Mouse (Mus musculus): ENCODE data around the gene Dcaf15. TPM values are rescaled to one million over a fixed set of nuclear protein-coding genes. Genes with fewer than 3 reads are reported as not detected.

Gene Dcaf15
- total and polyA plus RNA-seq, 3 experiments, result 34.4 to 56.1 TPM; not detected in 1

- DNase-seq (ENCODE audit: low read depth, low spot score), result no peak
- Histone ChIP-seq H3K9ac (ENCODE audit: control insufficient read depth, low read depth, low read length, poor library complexity, severe bottlenecking) (no peak overlapping the region), H3K36me3 (ENCODE audit: control insufficient read depth in 1 of 2, insufficient read depth in 2 of 2, low read length in 2 of 2) (no peaks in the 10 kb centered on the region), H3K4me1 (ENCODE audit: control insufficient read depth in 1 of 2, insufficient read depth in 2 of 2, low read length in 2 of 2) (no peaks in the 10 kb centered on the region), H3K4me3 (ENCODE audit: control insufficient read depth in 1 of 2, insufficient read depth in 1 of 2, low read depth in 2 of 2, low read length in 2 of 2) (no peak overlapping the region), H3K27me3 (ENCODE audit: control insufficient read depth in 1 of 2, insufficient read depth in 2 of 2, low read length in 2 of 2) (no peaks in the 10 kb centered on the region), H3K27ac (ENCODE audit: control insufficient read depth, low read depth, low read length) (no peak overlapping the region), H3K79me2 (ENCODE audit: control insufficient read depth, insufficient read depth, low read length, poor library complexity) (no peaks in the 10 kb centered on the region), H3K9me3 (replicated peaks; ENCODE audit: insufficient read depth, low read length) (no peaks in the 10 kb centered on the region)
- TF ChIP-seq MYC (IDR thresholded peaks at IDR 0.05; ENCODE audit: low read depth, low read length) (no peak), ZNF384 (IDR thresholded peaks at IDR 0.05; ENCODE audit: low read depth, low read length) (no peak), NELFE (IDR thresholded peaks at IDR 0.05; ENCODE audit: low read depth, low read length) (no peak), POLR2AphosphoS2 (IDR thresholded peaks at IDR 0.05; ENCODE audit: low read length) (no peak), POLR2AphosphoS5 (IDR thresholded peaks at IDR 0.05; ENCODE audit: borderline replicate concordance, low read depth, low read length) (no peak), TCF12 (IDR thresholded peaks at IDR 0.05; ENCODE audit: low read depth, low read length) (no peak), CHD2 (IDR thresholded peaks at IDR 0.05; ENCODE audit: low read length) (no peak)
These were observed 15.3 kb downstream of the Dcaf15 start for GRCm38 (mm10) chr8:84089277-84089676.

GRCm38 (mm10) chr8:84087821-84088220 is 16.7 kb downstream of the Dcaf15 start:
- TF ChIP-seq MYB (IDR thresholded peaks at IDR 0.05; ENCODE audit: low read depth, low read length) (no peak), USF2 (IDR thresholded peaks at IDR 0.05; ENCODE audit: borderline replicate concordance in 1 of 2, insufficient read depth in 1 of 2, low read depth in 1 of 2, low read length in 2 of 2) (no peak), CHD1 (IDR thresholded peaks at IDR 0.05; ENCODE audit: low read depth, low read length) (no peak), TAL1 (IDR thresholded peaks at IDR 0.05; ENCODE audit: low read length) (no peak), TCF12 (IDR thresholded peaks at IDR 0.05; ENCODE audit: low read depth, low read length) (no peak), EP300 (IDR thresholded peaks at IDR 0.05; ENCODE audit: low read depth in 1 of 2, low read length in 2 of 2) (no peak), GATA1 (IDR thresholded peaks at IDR 0.05; ENCODE audit: low read depth, low read length) (no peak)
- H3K4me3 ChIP-seq (ENCODE audit: control insufficient read depth in 1 of 2, insufficient read depth in 1 of 2, low read depth in 2 of 2, low read length in 2 of 2), result no peak overlapping the region
- no peak for DNase-seq (ENCODE audit: low read depth, low spot score)
- no peaks in the 10 kb centered on the region for H3K79me2 ChIP-seq (ENCODE audit: control insufficient read depth, insufficient read depth, low read length, poor library complexity)
- no peaks in the 10 kb centered on the region for H3K4me1 ChIP-seq (ENCODE audit: control insufficient read depth in 1 of 2, insufficient read depth in 2 of 2, low read length in 2 of 2)
- H3K27ac ChIP-seq (ENCODE audit: control insufficient read depth, low read depth, low read length), result no peak overlapping the region
- no peaks in the 10 kb centered on the region for H3K36me3 ChIP-seq (ENCODE audit: control insufficient read depth in 1 of 2, insufficient read depth in 2 of 2, low read length in 2 of 2)
- H3K9ac ChIP-seq (ENCODE audit: control insufficient read depth, low read depth, low read length, poor library complexity, severe bottlenecking), result no peak overlapping the region
- H3K27me3 ChIP-seq (ENCODE audit: control insufficient read depth in 1 of 2, insufficient read depth in 2 of 2, low read length in 2 of 2), result no peaks in the 10 kb centered on the region
- no peaks in the 10 kb centered on the region for H3K9me3 ChIP-seq (replicated peaks; ENCODE audit: insufficient read depth, low read length)

- H3K79me2 ChIP-seq (ENCODE audit: control insufficient read depth, insufficient read depth, low read length, poor library complexity), result no peaks in the 10 kb centered on the region
- no peak overlapping the region for H3K9ac ChIP-seq (ENCODE audit: control insufficient read depth, low read depth, low read length, poor library complexity, severe bottlenecking)
- DNase-seq (ENCODE audit: low read depth, low spot score), result no peak
- H3K27me3 ChIP-seq (ENCODE audit: control insufficient read depth in 1 of 2, insufficient read depth in 2 of 2, low read length in 2 of 2), result no peaks in the 10 kb centered on the region
- H3K27ac ChIP-seq (ENCODE audit: control insufficient read depth, low read depth, low read length), result no peak overlapping the region
- no peaks in the 10 kb centered on the region for H3K9me3 ChIP-seq (replicated peaks; ENCODE audit: insufficient read depth, low read length)
- TF ChIP-seq ZMIZ1 (IDR thresholded peaks at IDR 0.05; ENCODE audit: low read depth, low read length) (no peak), ETS1 (IDR thresholded peaks at IDR 0.05; ENCODE audit: low read depth, low read length) (no peak), TBP (IDR thresholded peaks at IDR 0.05; ENCODE audit: low read depth, low read length) (no peak), MXI1 (IDR thresholded peaks at IDR 0.05; ENCODE audit: low read depth, low read length) (no peak), POLR2AphosphoS2 (IDR thresholded peaks at IDR 0.05; ENCODE audit: low read length) (no peak), NRF1 (IDR thresholded peaks at IDR 0.05; ENCODE audit: insufficient read depth, low read depth, low read length, poor library complexity, severe bottlenecking) (no peak), RCOR1 (IDR thresholded peaks at IDR 0.05; ENCODE audit: low read depth, low read length) (no peak), SMC3 (IDR thresholded peaks at IDR 0.05; ENCODE audit: low read depth, low read length) (no peak)
- no peaks in the 10 kb centered on the region for H3K4me1 ChIP-seq (ENCODE audit: control insufficient read depth in 1 of 2, insufficient read depth in 2 of 2, low read length in 2 of 2)
- no peak overlapping the region for H3K4me3 ChIP-seq (ENCODE audit: control insufficient read depth in 1 of 2, insufficient read depth in 1 of 2, low read depth in 2 of 2, low read length in 2 of 2)
- no peaks in the 10 kb centered on the region for H3K36me3 ChIP-seq (ENCODE audit: control insufficient read depth in 1 of 2, insufficient read depth in 2 of 2, low read length in 2 of 2)
These were observed 17.4 kb downstream of the Dcaf15 start for GRCm38 (mm10) chr8:84087156-84087555.

Measured in MEL (cell line).